Mouse (Mus musculus) olfactory bulb, adult 2 months (tissue): ENCODE results near the gene Rpl12.

Source experiments
- CTCF ChIP-seq: fragments of 200-500 bp; IDR thresholded peaks from 2 replicates; pipeline ENCODE4 v1.5.1; 2012; ENCODE audit warnings: low read depth, mild to moderate bottlenecking, low read length, moderate library complexity; ENCODE audit not compliant: insufficient read depth
- POLR2A ChIP-seq: fragments of 200-500 bp; IDR thresholded peaks from 2 replicates; pipeline ENCODE4 v1.6.1; 2012; ENCODE audit warnings: mild to moderate bottlenecking, low read depth, low read length, moderate library complexity; ENCODE audit not compliant: insufficient read depth

- TF ChIP-seq CTCF (no peak), POLR2A (no peak)
Observed at GRCm38 (mm10) chr2:32974216-32974615, 12.9 kb downstream of the Rpl12 start.
